Mouse (Mus musculus) stomach, postnatal 0 days (tissue): ENCODE results near the gene Calml3. TPM values are rescaled to one million over a fixed set of nuclear protein-coding genes. Genes with fewer than 3 reads are reported as not detected.

Experiments
- ATAC-seq: fragments of 200-750 bp; cut with Nextera tagmentation; 2 replicates; pipeline ENCODE4 v1.8.0; 2017; ENCODE audit not compliant: low FRiP score, low TSS enrichment
- DNase-seq: peaks from one replicate; pipeline ENCODE4 v3.0.0-alpha.2; 2016; ENCODE audit warnings: low spot score
- H3K27ac ChIP-seq: fragments of 300-500 bp; sonication (generic); replicated peaks from 2 replicates; pipeline ENCODE4 v1.5.1; 2014; ENCODE audit warnings: mild to moderate bottlenecking, control low read depth
- H3K27me3 ChIP-seq: fragments of 300-500 bp; sonication (generic); 2 replicates; pipeline ENCODE4 v1.6.1; 2014; ENCODE audit warnings: low read length; ENCODE audit not compliant: control insufficient read depth, insufficient read depth
- H3K36me3 ChIP-seq: fragments of 300-500 bp; sonication (generic); 2 replicates; pipeline ENCODE4 v1.6.1; 2014; ENCODE audit warnings: low read length, mixed read lengths; ENCODE audit not compliant: control insufficient read depth, insufficient read depth
- H3K4me1 ChIP-seq: fragments of 300-500 bp; sonication (generic); replicated peaks from 2 replicates; pipeline ENCODE4 v1.6.1; 2014; ENCODE audit warnings: antibody characterized with exemption; ENCODE audit not compliant: control insufficient read depth, insufficient read depth
- H3K4me2 ChIP-seq: fragments of 300-500 bp; sonication (generic); replicated peaks from 2 replicates; pipeline ENCODE4 v1.6.1; 2014; ENCODE audit warnings: low read depth, mild to moderate bottlenecking, control low read depth, moderate library complexity
- H3K4me3 ChIP-seq: fragments of 300-500 bp; sonication (generic); 2 replicates; pipeline ENCODE4 v1.5.1; 2014; ENCODE audit warnings: low read depth, low read length, control low read depth
- H3K9ac ChIP-seq: fragments of 300-500 bp; sonication (generic); 2 replicates; pipeline ENCODE4 v1.6.1; 2014; ENCODE audit warnings: mild to moderate bottlenecking, low read length, control low read depth, mixed read lengths
- H3K9me3 ChIP-seq: fragments of 300-500 bp; sonication (generic); 2 replicates; pipeline ENCODE4 v1.6.1; 2016; ENCODE audit warnings: low read length; ENCODE audit not compliant: control insufficient read depth
- CTCF ChIP-seq: IDR thresholded peaks from 2 replicates; pipeline ENCODE4 v1.5.1; 2016; ENCODE audit warnings: antibody characterized with exemption, low read depth, mild to moderate bottlenecking, moderate library complexity
- EP300 ChIP-seq: optimal IDR thresholded peaks from 2 replicates; pipeline ENCODE3; 2016; ENCODE audit warnings: antibody characterized with exemption
- WGBS: fragments of 180-500 bp; shearing (Covaris S2); extraction: QIAGEN DNeasy Blood & Tissue Kit; methylation state at CpG from one replicate; pipeline ENCODE4 v1.1.7; 2014; 5-methylcytosine and 5-hydroxymethylcytosine counted together
- polyA plus RNA-seq: library from polyadenylated mRNA; unstranded; fragments of >200 nt; fragmentation: Nextera tagmentation; extraction: Ambion mirVana; gene quantifications from 2 replicates; pipeline ENCODE4 v1.2.1, GENCODE M21; 2015

The Calml3 gene
- polyA plus RNA-seq, 1 experiment from 2014 or later: 40.0 TPM

DNA sequence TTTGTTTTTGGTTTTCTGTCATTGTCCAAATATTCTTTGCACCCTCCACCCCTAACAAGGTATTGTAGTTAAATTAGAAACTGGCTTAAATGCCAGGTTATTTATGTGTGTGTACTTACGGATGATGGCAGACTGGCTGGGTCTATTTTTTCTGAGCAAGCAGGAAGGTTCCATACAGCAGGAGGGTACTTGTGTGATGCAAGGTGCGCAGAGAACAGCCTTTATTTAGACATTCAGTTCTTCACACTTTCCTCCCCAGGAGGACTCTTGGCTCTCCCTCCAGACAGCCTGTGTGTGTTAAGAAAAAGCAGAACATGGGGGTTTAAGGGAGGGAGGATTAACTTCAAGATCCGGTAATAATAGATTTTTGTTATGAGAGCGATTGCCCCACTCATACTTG, 38.3 kb downstream of the Calml3 start:
- no peaks in the 10 kb centered on the region for H3K36me3 ChIP-seq
- DNase-seq (no peak), ATAC-seq (no peak)
- no peak overlapping the region for H3K4me3 ChIP-seq
- WGBS: 58% methylated on average over 4 of the region's 4 CpGs
- H3K27me3 ChIP-seq: no peaks in the 10 kb centered on the region
- H3K9ac ChIP-seq: no peak overlapping the region
- no peak for TF ChIP-seq CTCF
- TF ChIP-seq EP300: no peak
- no peak overlapping the region for H3K27ac ChIP-seq
- H3K4me2 ChIP-seq: no peak overlapping the region
- H3K4me1 ChIP-seq: peaks cover 6% of the 10 kb centered on the region
- no peaks in the 10 kb centered on the region for H3K9me3 ChIP-seq

DNA sequence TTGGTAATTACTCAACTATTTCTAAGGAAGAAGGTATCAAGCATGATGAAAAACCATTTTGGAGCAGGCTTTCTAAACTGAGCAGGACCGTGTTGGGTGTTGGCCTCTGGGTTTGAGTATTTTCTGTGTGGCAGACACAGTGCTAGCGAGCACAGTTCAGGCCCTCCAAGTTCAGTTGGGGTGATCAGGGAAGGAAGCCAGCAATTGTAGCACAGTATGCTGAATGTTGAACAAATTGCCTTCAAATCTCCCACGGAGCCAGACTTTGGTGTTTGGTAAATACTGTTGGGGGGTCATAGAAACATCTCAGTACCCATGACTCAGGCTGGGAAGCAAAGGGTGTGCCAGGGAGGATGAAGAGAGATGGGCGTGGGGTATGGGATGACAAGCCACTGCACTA, 43.0 kb downstream of the Calml3 start:
- TF ChIP-seq EP300 (no peak), CTCF (no peak)
- Histone ChIP-seq H3K9me3 (no peaks in the 10 kb centered on the region), H3K27me3 (no peaks in the 10 kb centered on the region), H3K36me3 (no peaks in the 10 kb centered on the region), H3K27ac (no peak overlapping the region), H3K9ac (no peak overlapping the region), H3K4me3 (no peak overlapping the region), H3K4me1 (no peaks in the 10 kb centered on the region), H3K4me2 (no peak overlapping the region)
- WGBS: 83% methylated on average over 4 of the region's 4 CpGs
- ATAC-seq: no peak
- no peak for DNase-seq

DNA sequence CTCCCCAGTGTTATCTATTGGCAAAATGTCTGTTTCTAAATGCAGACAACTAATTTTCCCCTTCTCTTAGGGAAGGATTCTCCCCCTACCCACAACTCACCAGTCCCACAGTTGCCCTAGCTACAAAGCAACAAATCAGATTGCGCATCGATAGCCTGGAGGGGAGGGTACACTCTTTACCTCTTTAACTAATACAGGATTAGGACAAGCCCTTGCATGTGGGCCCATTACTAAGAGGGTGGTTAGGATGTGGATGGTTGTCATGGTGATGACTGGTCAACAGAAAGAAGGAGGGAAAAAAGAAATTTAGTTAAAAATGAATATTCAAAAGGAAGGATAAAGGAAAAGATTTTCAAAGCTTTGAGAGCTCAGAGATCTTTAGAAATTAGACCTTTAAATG, 45.8 kb downstream of the Calml3 start:
- DNase-seq (no peak), ATAC-seq (no peak)
- Histone ChIP-seq H3K27me3 (no peaks in the 10 kb centered on the region), H3K4me2 (no peak overlapping the region), H3K9ac (no peak overlapping the region), H3K4me3 (no peak overlapping the region), H3K9me3 (no peaks in the 10 kb centered on the region), H3K36me3 (no peaks in the 10 kb centered on the region), H3K27ac (no peak overlapping the region), H3K4me1 (no peaks in the 10 kb centered on the region)
- TF ChIP-seq EP300: no peak
- TF ChIP-seq CTCF: no peak
- WGBS: 73% methylated on average over 2 of the region's 2 CpGs

DNA sequence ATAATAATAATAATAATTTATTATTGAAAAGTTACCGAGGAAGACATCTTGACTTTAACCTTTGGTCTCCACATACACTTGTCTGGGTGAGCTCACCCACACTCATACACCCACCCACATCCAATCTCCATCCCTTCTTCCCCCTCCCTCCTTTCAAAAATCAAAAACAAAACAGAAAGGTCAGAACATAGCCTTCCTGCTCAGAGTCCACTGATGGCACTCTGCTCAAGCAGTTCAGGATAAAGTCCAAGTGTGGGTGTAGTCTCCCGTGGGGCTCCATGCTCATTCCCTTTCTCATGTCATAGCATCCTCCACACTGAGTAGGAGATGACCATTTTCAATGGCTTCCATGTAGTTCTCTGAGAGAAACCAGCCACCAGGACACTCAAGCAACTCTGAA, 50.8 kb downstream of the Calml3 start:
- H3K36me3 ChIP-seq: no peaks in the 10 kb centered on the region
- H3K4me2 ChIP-seq: no peak overlapping the region
- H3K9ac ChIP-seq: no peak overlapping the region
- no peak for DNase-seq
- TF ChIP-seq EP300 (no peak), CTCF (no peak)
- WGBS: 87% methylated on average over 2 of the region's 2 CpGs
- H3K9me3 ChIP-seq: no peaks in the 10 kb centered on the region
- ATAC-seq: no peak
- H3K27ac ChIP-seq: no peak overlapping the region
- H3K27me3 ChIP-seq: no peaks in the 10 kb centered on the region
- H3K4me1 ChIP-seq: peaks cover 6% of the 10 kb centered on the region; the same call in 1 of the 2 replicates
- no peak overlapping the region for H3K4me3 ChIP-seq

Other genes with a start within 250 kb of the Calml3 start
- 4.1 and 5.1 TPM in 2 replicates for gene Fam208b, start 193.2 kb downstream of the Calml3 start, polyA plus RNA-seq
- gene Asb13, start 170.3 kb downstream of the Calml3 start, polyA plus RNA-seq: 12.9 and 15.7 TPM in 2 replicates
- gene Calm4, start 33.4 kb upstream of the Calml3 start, polyA plus RNA-seq: 280 and 324 TPM in 2 replicates
- 0.18 TPM in 1 of 2 replicates, not detected in the other for gene Calm5, start 49.9 kb upstream of the Calml3 start, polyA plus RNA-seq
- gene Net1, start 113.9 kb upstream of the Calml3 start, polyA plus RNA-seq: 54.6 and 59.1 TPM in 2 replicates
- not detected in 2 replicates for gene Tubal3, start 114.0 kb upstream of the Calml3 start, polyA plus RNA-seq
- not detected in 2 replicates for gene Ucn3, start 141.0 kb upstream of the Calml3 start, polyA plus RNA-seq
- gene Akr1c14, start 244.7 kb upstream of the Calml3 start, polyA plus RNA-seq: 8.9 and 11.2 TPM in 2 replicates